Mouse (Mus musculus): ENCODE results near the gene Dnajb11. TPM values are rescaled to one million over a fixed set of nuclear protein-coding genes. Genes with fewer than 3 reads are reported as not detected.

Gene Dnajb11
- 93.0 and 101 TPM in 2 replicates for polyA plus RNA-seq (2015; fragmentation: Nextera tagmentation; extraction: Ambion mirVana)

DNA sequence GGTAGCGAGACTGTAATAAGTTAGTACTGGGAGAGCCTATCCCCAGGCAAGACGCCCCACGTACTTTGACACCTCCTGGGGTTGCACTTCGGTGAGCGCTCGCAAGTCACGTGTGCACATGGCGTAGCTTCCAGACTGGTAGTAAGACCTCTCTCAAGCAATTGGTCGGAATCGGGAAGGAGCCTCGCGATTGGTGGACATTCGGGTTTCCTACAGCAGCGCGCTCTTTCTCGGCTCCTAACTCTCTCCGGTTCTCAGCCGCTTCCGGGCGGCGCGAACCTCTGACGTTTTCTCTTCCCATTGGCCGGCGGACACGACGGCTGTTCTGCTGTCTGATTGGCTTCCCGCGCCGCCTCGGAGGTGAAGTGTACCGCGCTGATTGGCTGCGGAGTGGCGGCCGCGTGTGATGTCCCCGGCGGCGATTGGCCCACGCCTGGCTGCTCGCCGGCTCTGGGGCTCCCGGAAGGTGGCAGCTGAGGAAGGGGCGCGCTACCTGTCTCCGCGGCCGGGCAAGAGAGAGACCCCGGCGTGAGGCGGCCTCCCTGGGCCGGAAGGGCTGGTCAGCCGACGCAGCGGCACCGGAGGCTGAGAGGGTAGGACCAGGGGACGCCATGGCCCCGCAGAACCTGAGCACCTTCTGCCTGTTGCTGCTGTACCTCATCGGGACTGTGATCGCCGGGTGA lies at the start of gene Dnajb11, which contains the start of gene Tbccd1:
Gene Dnajb11 (plus strand): TSS at position 415 of the 683 bp plus-strand sequence.
Gene Tbccd1 (minus strand): TSS at position 239 of the 683 bp plus-strand sequence.
- WGBS = under 1% methylated on average over 62 of the region's 62 CpGs

DNA sequence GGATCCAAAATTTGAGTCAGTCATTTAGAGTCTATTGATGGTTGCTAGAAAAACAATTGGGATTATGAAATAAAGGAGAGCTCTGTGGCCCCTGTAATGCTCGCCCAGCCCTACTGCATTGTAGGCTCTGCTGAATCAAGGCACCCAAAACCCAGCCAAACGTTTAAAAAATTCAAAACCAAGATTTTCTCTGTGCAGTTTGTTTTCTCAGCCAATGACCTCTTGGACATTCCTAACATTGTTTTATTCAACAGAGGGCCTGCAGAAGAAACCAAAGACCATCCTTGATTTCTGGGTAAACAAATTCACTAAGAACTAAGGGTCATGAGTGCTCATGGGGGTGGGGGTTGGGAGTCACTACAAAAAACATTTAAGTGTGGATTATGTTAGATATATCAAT lies 46.2 kb upstream of the Dnajb11 start, which contains the start of gene Crygs:
Gene Crygs (minus strand): TSS at position 101 of the 400 bp plus-strand sequence.
- 42% methylated on average over 2 of the region's 2 CpGs for WGBS
- Histone ChIP-seq H3K4me3 (ENCODE audit: low read length) (no peak within 1 kb of the TSS), H3K27me3 (ENCODE audit: control insufficient read depth, insufficient read depth, low read depth, low read length) (no peaks in the 10 kb centered on the region), H3K4me2 (ENCODE audit: low read depth, low read length) (no peak within 1 kb of the TSS), H3K4me1 (replicated peaks; ENCODE audit: control insufficient read depth, insufficient read depth, low read length) (0 out of 2 replicates have a peak, but pooled peaks cover 4% of the 10 kb centered on the region), H3K27ac (ENCODE audit: low read length) (no peak within 1 kb of the TSS), H3K9ac (ENCODE audit: low read length) (no peak within 1 kb of the TSS), H3K9me3 (ENCODE audit: control insufficient read depth, low read length) (no peaks in the 10 kb centered on the region), H3K36me3 (ENCODE audit: control insufficient read depth, insufficient read depth, low read length) (peaks cover 5% of the 10 kb centered on the region; the same call in 1 of the 2 replicates)
- no peak for ATAC-seq (ENCODE audit: low read depth)

More for the DNA sequence above, at the start of gene Dnajb11, which contains the start of gene Tbccd1:
- peak within 1 kb of the TSS; percentile 99 for H3K4me3 ChIP-seq (ENCODE audit: low read length)
- peak within 1 kb of the TSS; percentile 94 for H3K9ac ChIP-seq (ENCODE audit: low read length)
- peak; percentile 99 for ATAC-seq (ENCODE audit: low read depth)
- H3K27ac ChIP-seq (ENCODE audit: low read length) = peak within 1 kb of the TSS; percentile 68
- H3K4me1 ChIP-seq (replicated peaks; ENCODE audit: control insufficient read depth, insufficient read depth, low read length) = peaks cover 11% of the 10 kb centered on the region
- H3K27me3 ChIP-seq (ENCODE audit: control insufficient read depth, insufficient read depth, low read depth, low read length) = no peaks in the 10 kb centered on the region
- no peaks in the 10 kb centered on the region; the same call in 1 of the 2 replicates for H3K36me3 ChIP-seq (ENCODE audit: control insufficient read depth, insufficient read depth, low read length)
- no peaks in the 10 kb centered on the region for H3K9me3 ChIP-seq (ENCODE audit: control insufficient read depth, low read length)
- peak within 1 kb of the TSS; percentile 91 for H3K4me2 ChIP-seq (ENCODE audit: low read depth, low read length)

DNA sequence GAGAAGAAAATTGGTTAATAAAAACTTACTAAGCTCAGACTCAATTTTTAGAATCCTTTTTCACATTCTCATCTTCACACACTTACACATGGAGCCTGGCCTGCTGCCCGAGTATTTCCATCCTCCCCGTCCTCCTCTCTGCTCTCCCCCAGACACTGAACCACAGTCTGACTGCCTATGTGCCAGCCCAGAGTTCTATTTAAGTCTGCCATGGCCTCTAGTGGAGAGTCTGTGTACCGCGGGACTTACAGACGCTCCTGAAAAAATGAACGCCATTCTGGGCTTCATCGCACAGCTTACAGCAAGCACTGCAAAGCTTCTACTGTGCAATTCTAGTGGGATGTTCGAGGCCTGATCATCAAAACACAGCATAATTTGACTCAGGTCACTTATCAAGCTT lies 36.9 kb upstream of the Dnajb11 start:
- peak; percentile 64; the same call in 1 of the 2 replicates for ATAC-seq (ENCODE audit: low read depth)

DNA sequence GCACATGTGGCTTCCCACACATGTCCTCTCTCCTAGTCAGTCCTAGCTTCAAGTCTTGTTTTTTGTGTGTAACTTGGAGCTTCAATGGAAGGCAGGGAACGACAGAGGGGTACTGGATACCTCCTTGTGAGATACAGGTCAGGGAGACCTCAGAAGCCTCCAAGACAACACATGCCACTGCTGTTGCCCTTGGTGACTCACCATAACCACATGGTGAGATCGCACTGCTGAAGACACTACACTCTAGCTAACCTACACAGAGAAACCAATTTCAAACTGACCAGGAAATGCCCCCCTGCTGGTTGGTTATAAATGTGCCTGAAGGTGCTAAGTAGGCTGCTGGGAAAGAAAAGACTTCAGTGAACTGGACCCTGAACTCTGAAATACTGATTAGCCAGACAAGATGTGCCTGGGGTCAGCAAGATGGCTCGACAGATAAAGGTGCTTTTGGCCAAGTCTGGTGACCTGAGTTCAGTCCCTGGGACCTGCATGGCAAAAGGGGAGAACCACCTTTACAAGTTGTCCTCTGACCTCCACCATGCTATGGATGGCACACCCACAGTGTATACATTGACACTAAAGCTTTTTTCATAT lies 24.6 kb upstream of the Dnajb11 start:
- Histone ChIP-seq H3K36me3 (ENCODE audit: control insufficient read depth, insufficient read depth, low read length) (peaks cover 6% of the 10 kb centered on the region), H3K9me3 (ENCODE audit: control insufficient read depth, low read length) (no peaks in the 10 kb centered on the region), H3K27ac (ENCODE audit: low read length) (no peak overlapping the region), H3K4me2 (ENCODE audit: low read depth, low read length) (no peak overlapping the region), H3K4me1 (replicated peaks; ENCODE audit: control insufficient read depth, insufficient read depth, low read length) (no peaks in the 10 kb centered on the region), H3K9ac (ENCODE audit: low read length) (no peak overlapping the region), H3K27me3 (ENCODE audit: control insufficient read depth, insufficient read depth, low read depth, low read length) (no peaks in the 10 kb centered on the region), H3K4me3 (ENCODE audit: low read length) (no peak overlapping the region)
- 81% methylated on average over 3 of the region's 3 CpGs for WGBS
- ATAC-seq (ENCODE audit: low read depth) = no peak

More for the DNA sequence above, 36.9 kb upstream of the Dnajb11 start:
- no peak overlapping the region for H3K27ac ChIP-seq (ENCODE audit: low read length)
- H3K27me3 ChIP-seq (ENCODE audit: control insufficient read depth, insufficient read depth, low read depth, low read length) = no peaks in the 10 kb centered on the region
- no peak overlapping the region for H3K9ac ChIP-seq (ENCODE audit: low read length)
- no peaks in the 10 kb centered on the region for H3K9me3 ChIP-seq (ENCODE audit: control insufficient read depth, low read length)
- no peaks in the 10 kb centered on the region for H3K4me1 ChIP-seq (replicated peaks; ENCODE audit: control insufficient read depth, insufficient read depth, low read length)
- whole genome bisulfite sequencing = 48% methylated on average over 8 of the region's 8 CpGs
- peaks cover 5% of the 10 kb centered on the region for H3K36me3 ChIP-seq (ENCODE audit: control insufficient read depth, insufficient read depth, low read length)
- H3K4me3 ChIP-seq (ENCODE audit: low read length) = no peak overlapping the region
- no peak overlapping the region for H3K4me2 ChIP-seq (ENCODE audit: low read depth, low read length)

DNA sequence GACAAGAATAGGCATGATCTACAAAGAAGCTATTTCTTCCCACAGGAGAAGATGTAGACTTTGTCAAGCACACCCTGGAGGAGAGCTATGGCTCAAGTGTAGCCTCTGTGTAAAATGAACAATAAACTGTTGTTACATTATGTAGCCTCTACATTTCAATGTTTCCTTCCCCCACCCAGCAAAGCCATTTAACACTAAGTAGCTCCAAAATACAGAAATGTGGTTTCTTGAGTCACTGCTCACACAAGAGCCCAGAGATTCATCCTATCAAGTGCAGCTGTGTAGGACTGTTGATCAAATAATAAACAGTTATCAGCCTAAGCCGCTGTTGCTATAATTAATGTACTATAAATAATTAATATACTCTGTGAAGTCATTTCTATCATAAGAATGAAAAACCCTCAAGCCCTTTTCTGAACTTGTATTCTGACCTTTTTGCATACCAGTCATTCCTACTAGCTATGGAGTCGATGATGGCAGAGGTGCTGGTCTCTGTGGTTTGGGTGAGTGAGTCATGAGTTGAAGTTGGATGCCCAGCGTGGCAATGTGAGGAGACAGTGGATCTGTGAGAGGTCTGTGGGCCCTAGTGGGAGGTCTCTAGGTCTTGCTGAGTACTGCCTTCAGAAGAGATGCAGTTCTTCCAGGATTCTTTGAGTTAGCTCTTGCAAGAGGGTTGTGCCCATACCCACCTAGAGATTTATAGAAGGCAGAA lies 18.3 kb upstream of the Dnajb11 start:
- H3K27me3 ChIP-seq (ENCODE audit: control insufficient read depth, insufficient read depth, low read depth, low read length) = no peaks in the 10 kb centered on the region
- no peaks in the 10 kb centered on the region for H3K4me1 ChIP-seq (replicated peaks; ENCODE audit: control insufficient read depth, insufficient read depth, low read length)
- H3K4me3 ChIP-seq (ENCODE audit: low read length) = no peak overlapping the region
- H3K9ac ChIP-seq (ENCODE audit: low read length) = no peak overlapping the region
- H3K36me3 ChIP-seq (ENCODE audit: control insufficient read depth, insufficient read depth, low read length) = peaks cover 3% of the 10 kb centered on the region; the same call in 1 of the 2 replicates
- H3K27ac ChIP-seq (ENCODE audit: low read length) = no peak overlapping the region
- WGBS = 86% methylated on average over 3 of the region's 3 CpGs
- no peak for ATAC-seq (ENCODE audit: low read depth)
- H3K4me2 ChIP-seq (ENCODE audit: low read depth, low read length) = no peak overlapping the region
- no peaks in the 10 kb centered on the region for H3K9me3 ChIP-seq (ENCODE audit: control insufficient read depth, low read length)

DNA sequence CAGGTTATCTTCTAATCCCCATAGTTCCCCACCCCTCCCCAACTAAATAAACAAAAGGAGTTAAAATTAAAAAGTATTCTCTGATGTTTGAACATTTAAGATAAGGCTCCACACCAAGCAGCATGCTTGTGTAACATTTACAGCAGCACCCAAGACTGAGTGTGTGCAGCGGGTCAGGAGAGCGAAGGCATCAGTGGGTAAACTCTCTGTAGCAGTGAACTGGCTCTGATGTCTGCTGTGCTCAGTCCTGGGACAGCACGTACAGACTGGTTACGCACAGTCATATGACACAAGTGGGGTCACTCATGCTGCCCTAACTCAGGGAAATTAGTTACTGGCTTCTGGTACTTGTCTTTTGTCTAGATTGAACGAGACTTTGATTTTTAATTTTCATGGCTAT lies 14.8 kb upstream of the Dnajb11 start:
- WGBS = 82% methylated on average over 5 of the region's 5 CpGs
- H3K4me2 ChIP-seq (ENCODE audit: low read depth, low read length) = no peak overlapping the region
- H3K9ac ChIP-seq (ENCODE audit: low read length) = no peak overlapping the region
- no peaks in the 10 kb centered on the region for H3K27me3 ChIP-seq (ENCODE audit: control insufficient read depth, insufficient read depth, low read depth, low read length)
- no peak for ATAC-seq (ENCODE audit: low read depth)
- no peak overlapping the region for H3K27ac ChIP-seq (ENCODE audit: low read length)
- H3K36me3 ChIP-seq (ENCODE audit: control insufficient read depth, insufficient read depth, low read length) = peaks cover 3% of the 10 kb centered on the region; the same call in 1 of the 2 replicates
- no peaks in the 10 kb centered on the region for H3K9me3 ChIP-seq (ENCODE audit: control insufficient read depth, low read length)
- peaks cover 6% of the 10 kb centered on the region for H3K4me1 ChIP-seq (replicated peaks; ENCODE audit: control insufficient read depth, insufficient read depth, low read length)
- no peak overlapping the region for H3K4me3 ChIP-seq (ENCODE audit: low read length)

DNA sequence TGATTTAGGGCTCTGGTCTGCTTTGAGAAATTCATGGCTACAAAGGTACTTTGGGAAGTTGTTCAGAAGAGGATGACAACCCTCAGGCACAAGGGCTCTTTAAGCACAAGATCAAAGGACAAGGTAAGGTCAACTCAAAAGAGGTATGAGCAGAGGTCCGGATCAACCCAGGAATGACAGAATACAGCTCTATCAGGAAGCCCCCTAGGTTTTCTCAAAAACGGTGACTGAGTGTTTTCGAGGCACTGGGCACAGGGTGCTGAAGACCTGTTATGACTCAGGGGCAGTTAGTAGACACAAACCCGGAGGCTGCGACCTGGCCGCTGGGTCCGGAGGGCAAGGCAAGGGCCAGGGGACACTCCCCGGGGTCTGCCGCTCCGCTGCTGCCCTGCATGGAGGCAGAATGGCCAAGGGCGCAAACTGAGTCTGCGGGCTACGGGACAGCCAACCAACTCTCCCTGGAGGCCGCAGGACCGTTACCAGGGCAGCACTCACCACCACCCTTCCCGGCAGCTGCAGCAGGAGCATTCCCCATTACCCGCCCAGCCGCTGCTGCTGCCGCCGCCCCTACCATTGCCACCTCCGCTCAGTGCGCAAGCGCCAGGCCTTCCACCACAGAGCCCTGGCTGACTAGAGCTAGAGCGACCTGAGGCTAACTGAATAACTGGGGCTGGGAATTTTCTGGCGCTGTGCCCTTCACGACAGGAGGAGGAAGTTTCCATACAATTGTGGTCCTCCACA lies 13.4 kb upstream of the Dnajb11 start:
- peaks cover 6% of the 10 kb centered on the region for H3K4me1 ChIP-seq (replicated peaks; ENCODE audit: control insufficient read depth, insufficient read depth, low read length)
- H3K4me3 ChIP-seq (ENCODE audit: low read length) = peak overlapping the region; percentile 57
- WGBS = 5% methylated on average over 26 of the region's 26 CpGs
- H3K4me2 ChIP-seq (ENCODE audit: low read depth, low read length) = peak overlapping the region; percentile 83
- H3K9me3 ChIP-seq (ENCODE audit: control insufficient read depth, low read length) = no peaks in the 10 kb centered on the region
- peak overlapping the region; percentile 74 for H3K9ac ChIP-seq (ENCODE audit: low read length)
- peaks cover 3% of the 10 kb centered on the region; the same call in 1 of the 2 replicates for H3K36me3 ChIP-seq (ENCODE audit: control insufficient read depth, insufficient read depth, low read length)
- H3K27ac ChIP-seq (ENCODE audit: low read length) = no peak overlapping the region
- H3K27me3 ChIP-seq (ENCODE audit: control insufficient read depth, insufficient read depth, low read depth, low read length) = no peaks in the 10 kb centered on the region
- ATAC-seq (ENCODE audit: low read depth) = peak; percentile 97

DNA sequence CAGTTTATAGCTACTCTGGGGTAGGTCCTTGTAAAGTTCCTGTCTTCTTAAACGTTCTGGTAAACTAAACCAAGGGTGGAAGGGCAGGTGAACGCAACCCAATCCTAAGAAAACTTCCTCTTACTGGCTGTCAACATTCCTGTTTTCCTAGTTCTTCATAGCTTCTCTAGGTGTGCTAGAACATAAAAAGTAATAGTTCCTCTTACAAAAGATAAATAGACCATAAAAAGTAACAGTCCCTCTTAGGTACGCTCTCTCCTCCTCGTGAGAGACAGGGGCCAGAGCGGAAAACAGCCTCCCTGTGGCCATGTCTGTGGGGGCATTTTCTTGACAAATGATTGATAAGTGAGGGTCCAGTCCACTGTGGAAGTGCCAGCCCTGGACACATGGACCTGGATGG lies 12.8 kb upstream of the Dnajb11 start:
- Histone ChIP-seq H3K4me3 (ENCODE audit: low read length) (peak overlapping the region; percentile 57), H3K4me2 (ENCODE audit: low read depth, low read length) (peak overlapping the region; percentile 83), H3K36me3 (ENCODE audit: control insufficient read depth, insufficient read depth, low read length) (peaks cover 3% of the 10 kb centered on the region; the same call in 1 of the 2 replicates), H3K9ac (ENCODE audit: low read length) (peak overlapping the region; percentile 74), H3K4me1 (replicated peaks; ENCODE audit: control insufficient read depth, insufficient read depth, low read length) (peaks cover 6% of the 10 kb centered on the region), H3K9me3 (ENCODE audit: control insufficient read depth, low read length) (no peaks in the 10 kb centered on the region), H3K27me3 (ENCODE audit: control insufficient read depth, insufficient read depth, low read depth, low read length) (no peaks in the 10 kb centered on the region), H3K27ac (ENCODE audit: low read length) (no peak overlapping the region)
- no peak for ATAC-seq (ENCODE audit: low read depth)
- WGBS = 55% methylated on average over 5 of the region's 5 CpGs
